Mouse (Mus musculus) liver (tissue): ENCODE data around the gene Nap1l3.

Source experiments
- DNase-seq: peaks from one replicate; pipeline ENCODE4 v3.0.0-alpha.2; 2020; ENCODE audit warnings: mixed read lengths

The Nap1l3 gene

GRCm38 (mm10) chrX:122396781-122397581 lies at the start of gene Nap1l3:
Gene Nap1l3, minus strand, starts transcription at chrX:122397401.
- peak; percentile 51 for DNase-seq

GRCm38 (mm10) chrX:122397652-122398051 lies 451 bp upstream of the Nap1l3 start:
- no peak for DNase-seq
